Mouse (Mus musculus): ENCODE results near the gene Itih3. TPM values are rescaled to one million over a fixed set of nuclear protein-coding genes. Genes with fewer than 3 reads are reported as not detected.

The Itih3 gene
- total and polyA plus RNA-seq, 2 experiments from 2014 or later: 0.72 to 2.4 TPM

GRCm38 (mm10) chr14:30880811-30881717 is 42.5 kb downstream of the Itih3 start:
- H3K4me1 ChIP-seq (ENCODE audit: control insufficient read depth, insufficient read depth): peaks cover 10% of the 10 kb centered on the region; the same call in 1 of the 2 replicates
- ATAC-seq (ENCODE audit: insufficient read depth, low read depth) (no peak), DNase-seq (ENCODE audit: low spot score) (no peak)
- no peak overlapping the region for H3K4me3 ChIP-seq (ENCODE audit: low read depth, low read length)
- no peak overlapping the region for H3K27ac ChIP-seq (ENCODE audit: low read depth)
- no peak overlapping the region for H3K9ac ChIP-seq (replicated peaks; ENCODE audit: low read depth, low read length)
- WGBS: 78% methylated on average over 17 of the region's 17 CpGs
- no peaks in the 10 kb centered on the region for H3K27me3 ChIP-seq (ENCODE audit: control insufficient read depth, insufficient read depth, low read length)
- no peaks in the 10 kb centered on the region for H3K36me3 ChIP-seq (replicated peaks; ENCODE audit: control insufficient read depth, insufficient read depth, low read length)
- no peak overlapping the region for H3K4me2 ChIP-seq (ENCODE audit: low read depth, low read length)
- no peaks in the 10 kb centered on the region for H3K9me3 ChIP-seq (replicated peaks; ENCODE audit: control insufficient read depth, low read length)
- TF ChIP-seq CTCF (IDR thresholded peaks at IDR 0.05; ENCODE audit: low read depth) (peak; percentile 70), EP300 (IDR thresholded peaks at IDR 0.05; ENCODE audit: low read depth) (no peak)

GRCm38 (mm10) chr14:30880251-30880650 is 43.3 kb downstream of the Itih3 start:
- Histone ChIP-seq H3K4me3 (ENCODE audit: low read depth, low read length) (no peak overlapping the region), H3K9ac (replicated peaks; ENCODE audit: low read depth, low read length) (no peak overlapping the region), H3K36me3 (replicated peaks; ENCODE audit: control insufficient read depth, insufficient read depth, low read length) (no peaks in the 10 kb centered on the region), H3K4me2 (ENCODE audit: low read depth, low read length) (no peak overlapping the region), H3K9me3 (replicated peaks; ENCODE audit: control insufficient read depth, low read length) (no peaks in the 10 kb centered on the region), H3K4me1 (ENCODE audit: control insufficient read depth, insufficient read depth) (peaks cover 10% of the 10 kb centered on the region; the same call in 1 of the 2 replicates), H3K27ac (ENCODE audit: low read depth) (no peak overlapping the region), H3K27me3 (ENCODE audit: control insufficient read depth, insufficient read depth, low read length) (no peaks in the 10 kb centered on the region)
- WGBS: 76% methylated on average over 8 of the region's 8 CpGs
- TF ChIP-seq EP300 (IDR thresholded peaks at IDR 0.05; ENCODE audit: low read depth): no peak
- TF ChIP-seq CTCF (IDR thresholded peaks at IDR 0.05; ENCODE audit: low read depth): no peak
- DNase-seq (ENCODE audit: low spot score) (no peak), ATAC-seq (ENCODE audit: insufficient read depth, low read depth) (no peak)

DNA sequence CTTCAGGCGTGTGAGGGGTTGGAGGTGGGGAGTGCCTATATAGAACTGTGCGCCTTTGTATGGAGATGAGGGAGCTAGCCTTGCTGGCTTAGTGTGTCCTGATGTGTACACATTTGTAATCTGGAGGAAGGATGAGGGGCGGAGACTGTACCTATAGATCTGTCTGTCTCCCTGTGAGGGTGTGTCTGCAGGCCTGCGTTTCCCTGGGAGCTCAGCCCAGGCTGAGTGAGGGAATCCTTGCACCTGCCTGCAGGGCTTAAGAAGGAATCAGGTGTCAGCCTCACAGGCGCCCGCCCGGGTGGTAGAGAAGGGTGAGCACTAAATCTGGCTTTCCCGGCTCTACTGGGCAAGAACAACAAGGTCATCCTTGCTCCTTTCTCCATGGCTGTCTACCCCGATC is 43.8 kb downstream of the Itih3 start:
- 60% methylated on average over 9 of the region's 9 CpGs for WGBS
- peak overlapping the region; percentile 85 for H3K27ac ChIP-seq (ENCODE audit: low read depth)
- H3K4me2 ChIP-seq (ENCODE audit: low read depth, low read length): peak overlapping the region; percentile 41
- no peaks in the 10 kb centered on the region for H3K36me3 ChIP-seq (replicated peaks; ENCODE audit: control insufficient read depth, insufficient read depth, low read length)
- H3K9ac ChIP-seq (replicated peaks; ENCODE audit: low read depth, low read length): peak overlapping the region; percentile 40; the same call in 1 of the 2 replicates
- no peaks in the 10 kb centered on the region for H3K27me3 ChIP-seq (ENCODE audit: control insufficient read depth, insufficient read depth, low read length)
- H3K9me3 ChIP-seq (replicated peaks; ENCODE audit: control insufficient read depth, low read length): no peaks in the 10 kb centered on the region
- H3K4me1 ChIP-seq (ENCODE audit: control insufficient read depth, insufficient read depth): peaks cover 10% of the 10 kb centered on the region; the same call in 1 of the 2 replicates
- DNase-seq (ENCODE audit: low spot score): no peak
- peak; percentile 28; the same call in 1 of the 2 replicates for ATAC-seq (ENCODE audit: insufficient read depth, low read depth)
- TF ChIP-seq CTCF (IDR thresholded peaks at IDR 0.05; ENCODE audit: low read depth) (no peak), EP300 (IDR thresholded peaks at IDR 0.05; ENCODE audit: low read depth) (no peak)
- H3K4me3 ChIP-seq (ENCODE audit: low read depth, low read length): 0 out of 2 replicates have a peak overlapping the region, but pooled peaks have one; percentile 11

DNA sequence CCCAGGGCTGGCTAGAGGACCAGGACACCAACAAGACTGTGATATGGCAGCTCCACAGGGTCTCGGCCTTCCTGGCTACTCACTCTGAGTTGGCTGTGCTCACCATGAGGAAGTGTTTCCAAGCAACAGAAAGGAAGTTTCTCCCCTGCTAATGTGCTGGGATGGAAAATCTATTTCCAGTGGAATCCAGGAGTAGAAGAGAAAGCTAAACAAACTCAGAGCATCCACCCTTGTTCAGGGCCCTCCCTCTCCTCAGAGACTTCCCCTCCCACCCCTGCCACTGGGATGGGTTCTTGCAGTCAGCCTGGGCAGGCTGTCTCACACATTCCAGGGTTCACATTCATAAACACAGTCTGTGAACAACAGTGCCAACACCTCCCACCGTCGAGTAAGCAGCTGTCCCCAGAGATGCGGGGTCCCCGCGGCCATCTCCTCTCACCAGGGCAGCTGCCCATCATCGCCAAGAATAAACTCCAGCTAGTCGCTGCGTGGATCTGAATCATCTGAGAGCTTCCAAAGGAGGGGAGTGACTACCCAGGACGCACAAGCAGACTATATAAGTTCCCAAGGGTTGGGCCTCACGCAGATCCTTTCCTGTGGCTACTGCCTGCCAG is 44.5 kb downstream of the Itih3 start, which contains the start of gene Mustn1:
Gene Mustn1, plus strand, starts transcription at position 243 of the 614 bp plus-strand sequence.
- ATAC-seq (ENCODE audit: insufficient read depth, low read depth) (peak; percentile 60), DNase-seq (ENCODE audit: low spot score) (peak; percentile 88)
- Histone ChIP-seq H3K4me1 (ENCODE audit: control insufficient read depth, insufficient read depth) (peaks cover 10% of the 10 kb centered on the region; the same call in 1 of the 2 replicates), H3K4me2 (ENCODE audit: low read depth, low read length) (peak within 1 kb of the TSS; percentile 41), H3K36me3 (replicated peaks; ENCODE audit: control insufficient read depth, insufficient read depth, low read length) (0 out of 2 replicates have a peak, but pooled peaks cover 5% of the 10 kb centered on the region), H3K27ac (ENCODE audit: low read depth) (peak within 1 kb of the TSS; percentile 85), H3K4me3 (ENCODE audit: low read depth, low read length) (0 out of 2 replicates have a peak within 1 kb of the TSS, but pooled peaks have one; percentile 11), H3K27me3 (ENCODE audit: control insufficient read depth, insufficient read depth, low read length) (no peaks in the 10 kb centered on the region), H3K9ac (replicated peaks; ENCODE audit: low read depth, low read length) (peak within 1 kb of the TSS; percentile 40; the same call in 1 of the 2 replicates), H3K9me3 (replicated peaks; ENCODE audit: control insufficient read depth, low read length) (no peaks in the 10 kb centered on the region)
- no peak for TF ChIP-seq CTCF (IDR thresholded peaks at IDR 0.05; ENCODE audit: low read depth)
- TF ChIP-seq EP300 (IDR thresholded peaks at IDR 0.05; ENCODE audit: low read depth): peak; percentile 65; the same call in 1 of the 2 replicates
- 30% methylated on average over 11 of the region's 11 CpGs for WGBS

DNA sequence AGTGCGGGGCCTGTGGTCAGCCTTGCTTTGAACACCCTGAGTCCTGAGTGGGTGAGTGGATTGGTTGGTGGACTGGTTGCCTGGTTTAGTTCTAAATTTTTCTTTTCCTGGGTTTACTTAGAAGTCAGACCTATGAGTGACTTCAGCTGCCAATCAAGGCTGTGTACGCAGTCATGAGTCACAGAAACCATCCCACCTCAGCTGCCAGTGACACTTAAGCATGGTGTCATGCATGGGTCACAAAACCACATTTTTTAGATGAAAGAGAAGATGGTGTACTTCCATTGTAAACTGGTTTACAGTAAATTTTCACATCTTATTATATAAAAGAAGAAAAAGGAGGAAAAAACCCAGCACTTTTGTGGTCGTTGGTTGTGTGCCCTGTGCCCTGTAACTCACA is 45.7 kb downstream of the Itih3 start:
- Histone ChIP-seq H3K4me1 (ENCODE audit: control insufficient read depth, insufficient read depth) (peaks cover 10% of the 10 kb centered on the region; the same call in 1 of the 2 replicates), H3K27ac (ENCODE audit: low read depth) (no peak overlapping the region)
- 94% methylated on average over 3 of the region's 3 CpGs for WGBS

More for the DNA sequence above, 45.7 kb downstream of the Itih3 start:
- H3K4me2 ChIP-seq (ENCODE audit: low read depth, low read length): no peak overlapping the region
- no peaks in the 10 kb centered on the region for H3K27me3 ChIP-seq (ENCODE audit: control insufficient read depth, insufficient read depth, low read length)
- H3K36me3 ChIP-seq (replicated peaks; ENCODE audit: control insufficient read depth, insufficient read depth, low read length): peaks cover 11% of the 10 kb centered on the region; the same call in 1 of the 2 replicates
- no peak for ATAC-seq (ENCODE audit: insufficient read depth, low read depth)
- DNase-seq (ENCODE audit: low spot score): no peak
- no peak overlapping the region for H3K9ac ChIP-seq (replicated peaks; ENCODE audit: low read depth, low read length)
- no peak for TF ChIP-seq CTCF (IDR thresholded peaks at IDR 0.05; ENCODE audit: low read depth)
- TF ChIP-seq EP300 (IDR thresholded peaks at IDR 0.05; ENCODE audit: low read depth): no peak
- no peaks in the 10 kb centered on the region for H3K9me3 ChIP-seq (replicated peaks; ENCODE audit: control insufficient read depth, low read length)
- H3K4me3 ChIP-seq (ENCODE audit: low read depth, low read length): no peak overlapping the region
